Mouse (Mus musculus): ENCODE measurements around the gene Atxn3. TPM values are rescaled to one million over a fixed set of nuclear protein-coding genes. Genes with fewer than 3 reads are reported as not detected.
A peak's percentile ranks its signal among the peaks of the same experiment; 100 is the strongest.

Gene Atxn3
- polyA plus RNA-seq, 2 experiments: 10.9 to 11.1 TPM

- no peaks in the 10 kb centered on the region for H3K27me3 ChIP-seq (ENCODE audit: control insufficient read depth, insufficient read depth, low read length)
- 80% methylated on average over 5 of the region's 5 CpGs for WGBS
- H3K4me2 ChIP-seq (replicated peaks; ENCODE audit: low read depth, low read length, severe bottlenecking): no peak overlapping the region
- H3K4me3 ChIP-seq (replicated peaks; ENCODE audit: low read length): no peak overlapping the region
- H3K4me1 ChIP-seq (ENCODE audit: control insufficient read depth, insufficient read depth, low read length): peaks cover 17% of the 10 kb centered on the region
- DNase-seq (ENCODE audit: low spot score) (no peak), ATAC-seq (ENCODE audit: low FRiP score, low read depth) (no peak)
- H3K36me3 ChIP-seq (ENCODE audit: control insufficient read depth, insufficient read depth, low read length): peaks cover 15% of the 10 kb centered on the region
- TF ChIP-seq POLR2A (IDR thresholded peaks at IDR 0.05; ENCODE audit: borderline replicate concordance, extremely low read depth, insufficient read depth, insufficient read length): no peak
- H3K27ac ChIP-seq (replicated peaks; ENCODE audit: low read depth, low read length): no peak overlapping the region
- no peak overlapping the region for H3K9ac ChIP-seq (ENCODE audit: low read depth, low read length, severe bottlenecking)
- H3K9me3 ChIP-seq (ENCODE audit: control insufficient read depth, low read length): no peaks in the 10 kb centered on the region
Observed at GRCm38 (mm10) chr12:101978162-101978561, 20.1 kb upstream of the Atxn3 start.

DNA sequence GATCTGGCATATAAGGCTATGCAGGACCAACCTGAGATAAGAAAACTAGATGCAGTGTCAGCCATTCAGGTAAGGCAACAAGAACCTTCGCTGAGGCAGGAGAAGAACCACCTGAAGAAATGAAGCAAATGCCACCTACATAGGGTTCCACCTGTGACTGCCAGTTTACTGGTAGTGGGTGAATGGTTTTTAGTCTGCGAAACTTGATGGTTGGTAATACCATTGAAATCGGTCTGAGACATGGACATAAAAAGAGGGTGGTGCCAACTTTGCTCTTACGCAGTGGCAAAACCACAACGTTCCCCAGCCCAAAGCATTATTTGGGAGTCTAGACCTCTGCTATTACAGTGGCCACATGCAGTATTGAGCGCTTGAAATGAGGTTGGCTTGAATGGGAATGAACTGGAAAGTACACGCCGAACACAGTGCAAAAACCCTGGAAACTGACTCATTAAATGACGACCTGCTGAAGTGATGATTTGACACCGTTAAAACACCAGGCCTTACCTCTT is 19.4 kb upstream of the Atxn3 start:
- peaks cover 9% of the 10 kb centered on the region for H3K36me3 ChIP-seq (ENCODE audit: control insufficient read depth, insufficient read depth, low read length)
- no peak overlapping the region for H3K9ac ChIP-seq (ENCODE audit: low read depth, low read length, severe bottlenecking)
- no peaks in the 10 kb centered on the region for H3K27me3 ChIP-seq (ENCODE audit: control insufficient read depth, insufficient read depth, low read length)
- ATAC-seq (ENCODE audit: low FRiP score, low read depth) (no peak), DNase-seq (ENCODE audit: low spot score) (no peak)
- H3K27ac ChIP-seq (replicated peaks; ENCODE audit: low read depth, low read length): no peak overlapping the region
- peaks cover 17% of the 10 kb centered on the region for H3K4me1 ChIP-seq (ENCODE audit: control insufficient read depth, insufficient read depth, low read length)
- no peak for TF ChIP-seq POLR2A (IDR thresholded peaks at IDR 0.05; ENCODE audit: borderline replicate concordance, extremely low read depth, insufficient read depth, insufficient read length)
- H3K4me2 ChIP-seq (replicated peaks; ENCODE audit: low read depth, low read length, severe bottlenecking): peak overlapping the region; percentile 64; the same call in 1 of the 2 replicates
- no peak overlapping the region for H3K4me3 ChIP-seq (replicated peaks; ENCODE audit: low read length)
- WGBS: 92% methylated on average over 10 of the region's 10 CpGs
- no peaks in the 10 kb centered on the region for H3K9me3 ChIP-seq (ENCODE audit: control insufficient read depth, low read length)

- Histone ChIP-seq H3K9me3 (ENCODE audit: control insufficient read depth, low read length) (no peaks in the 10 kb centered on the region), H3K27ac (replicated peaks; ENCODE audit: low read depth, low read length) (no peak overlapping the region), H3K4me3 (replicated peaks; ENCODE audit: low read length) (peak overlapping the region; percentile 96), H3K4me1 (ENCODE audit: control insufficient read depth, insufficient read depth, low read length) (peaks cover 17% of the 10 kb centered on the region), H3K9ac (ENCODE audit: low read depth, low read length, severe bottlenecking) (peak overlapping the region; percentile 92), H3K27me3 (ENCODE audit: control insufficient read depth, insufficient read depth, low read length) (no peaks in the 10 kb centered on the region), H3K4me2 (replicated peaks; ENCODE audit: low read depth, low read length, severe bottlenecking) (peak overlapping the region; percentile 64), H3K36me3 (ENCODE audit: control insufficient read depth, insufficient read depth, low read length) (peaks cover 11% of the 10 kb centered on the region)
- DNase-seq (ENCODE audit: low spot score): no peak
- no peak for ATAC-seq (ENCODE audit: low FRiP score, low read depth)
- 21% methylated on average over 13 of the region's 13 CpGs for WGBS
- TF ChIP-seq POLR2A (IDR thresholded peaks at IDR 0.05; ENCODE audit: borderline replicate concordance, extremely low read depth, insufficient read depth, insufficient read length): no peak
Observed at GRCm38 (mm10) chr12:101976651-101977403, 18.8 kb upstream of the Atxn3 start.

DNA sequence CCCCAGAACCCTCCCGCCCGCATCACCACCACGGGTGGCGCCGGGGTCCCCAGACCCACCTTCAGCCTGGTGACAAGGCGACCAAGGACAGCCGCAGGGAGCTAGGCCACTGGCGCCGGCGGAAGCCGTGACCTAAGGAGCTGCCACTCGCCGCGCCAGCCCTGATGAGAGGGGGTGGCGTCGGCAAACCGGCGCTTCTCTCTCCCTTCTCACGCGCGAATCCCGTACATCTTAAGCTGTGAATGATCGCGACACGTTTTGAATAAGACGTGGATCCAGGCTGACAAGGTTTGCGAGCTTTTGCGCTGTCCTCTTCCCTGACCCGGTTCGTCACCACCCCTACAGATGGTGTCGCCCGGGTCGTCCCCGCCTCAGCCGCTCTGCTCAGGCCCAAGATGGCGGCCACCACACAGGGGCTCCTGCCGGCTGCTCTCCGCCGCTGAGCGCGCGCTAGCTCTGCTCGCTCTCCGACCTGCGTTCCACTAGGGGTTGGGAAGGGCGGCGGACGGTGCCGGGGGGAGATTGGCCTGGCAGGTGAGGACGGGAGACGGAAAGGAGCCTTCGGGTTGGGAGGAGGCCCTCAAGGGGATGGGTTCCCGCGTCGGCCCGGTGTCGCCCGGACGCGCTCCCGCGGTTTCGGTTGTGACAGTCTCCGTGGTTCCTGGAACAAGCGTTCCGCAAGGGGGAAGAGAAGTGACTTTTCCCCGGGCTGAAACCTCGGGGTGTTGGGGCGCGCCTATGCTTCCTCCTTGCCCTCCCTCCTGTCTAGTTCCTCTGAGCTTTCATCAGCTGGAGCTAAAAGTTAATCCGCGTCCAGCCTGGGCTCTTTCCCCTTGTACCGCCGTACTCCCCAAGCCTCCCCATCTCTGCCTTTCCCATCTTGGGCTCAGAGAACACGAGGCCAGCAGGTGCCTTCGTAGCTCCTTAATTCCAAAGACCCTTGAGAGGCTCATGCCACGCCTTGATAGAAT is 17.8 kb upstream of the Atxn3 start, which contains the start of gene Cpsf2:
Cpsf2 (plus strand) TSS at position 388 of the 971 bp plus-strand sequence.
- Histone ChIP-seq H3K27me3 (ENCODE audit: control insufficient read depth, insufficient read depth, low read length) (no peaks in the 10 kb centered on the region), H3K36me3 (ENCODE audit: control insufficient read depth, insufficient read depth, low read length) (peaks cover 3% of the 10 kb centered on the region; the same call in 1 of the 2 replicates), H3K27ac (replicated peaks; ENCODE audit: low read depth, low read length) (peak within 1 kb of the TSS; percentile 91), H3K4me3 (replicated peaks; ENCODE audit: low read length) (peak within 1 kb of the TSS; percentile 96), H3K4me1 (ENCODE audit: control insufficient read depth, insufficient read depth, low read length) (peaks cover 17% of the 10 kb centered on the region), H3K9ac (ENCODE audit: low read depth, low read length, severe bottlenecking) (peak within 1 kb of the TSS; percentile 92), H3K9me3 (ENCODE audit: control insufficient read depth, low read length) (no peaks in the 10 kb centered on the region), H3K4me2 (replicated peaks; ENCODE audit: low read depth, low read length, severe bottlenecking) (peak within 1 kb of the TSS; percentile 64)
- 3% methylated on average over 71 of the region's 77 CpGs for WGBS
- peak; percentile 85 for DNase-seq (ENCODE audit: low spot score)
- peak; percentile 77; the same call in 1 of the 2 replicates for TF ChIP-seq POLR2A (IDR thresholded peaks at IDR 0.05; ENCODE audit: borderline replicate concordance, extremely low read depth, insufficient read depth, insufficient read length)
- peak; percentile 96 for ATAC-seq (ENCODE audit: low FRiP score, low read depth)

- H3K36me3 ChIP-seq (ENCODE audit: control insufficient read depth, insufficient read depth, low read length): peaks cover 5% of the 10 kb centered on the region
- peak overlapping the region; percentile 64 for H3K4me2 ChIP-seq (replicated peaks; ENCODE audit: low read depth, low read length, severe bottlenecking)
- H3K9me3 ChIP-seq (ENCODE audit: control insufficient read depth, low read length): no peaks in the 10 kb centered on the region
- H3K4me1 ChIP-seq (ENCODE audit: control insufficient read depth, insufficient read depth, low read length): peaks cover 17% of the 10 kb centered on the region
- H3K27me3 ChIP-seq (ENCODE audit: control insufficient read depth, insufficient read depth, low read length): no peaks in the 10 kb centered on the region
- H3K4me3 ChIP-seq (replicated peaks; ENCODE audit: low read length): peak overlapping the region; percentile 96
- TF ChIP-seq POLR2A (IDR thresholded peaks at IDR 0.05; ENCODE audit: borderline replicate concordance, extremely low read depth, insufficient read depth, insufficient read length): no peak
- under 1% methylated on average over 22 of the region's 23 CpGs for WGBS
- peak overlapping the region; percentile 91 for H3K27ac ChIP-seq (replicated peaks; ENCODE audit: low read depth, low read length)
- ATAC-seq (ENCODE audit: low FRiP score, low read depth): peak; percentile 17; the same call in 1 of the 2 replicates
- peak overlapping the region; percentile 92 for H3K9ac ChIP-seq (ENCODE audit: low read depth, low read length, severe bottlenecking)
- no peak for DNase-seq (ENCODE audit: low spot score)
Observed at GRCm38 (mm10) chr12:101975167-101975600, 17.1 kb upstream of the Atxn3 start.
